Mouse (Mus musculus) adipocyte (in vitro differentiated cells): ENCODE results near the gene Med16.
A peak's percentile ranks its signal among the peaks of the same experiment; 100 is the strongest.

ENCODE experiments used
- DNase-seq: peaks from one replicate; pipeline ENCODE4 v3.0.0-alpha.2; 2016; ENCODE audit warnings: low spot score

Gene Med16

GRCm38 (mm10) chr10:79860079-79860911 is 48.4 kb downstream of the Med16 start:
- DNase-seq, result no peak

GRCm38 (mm10) chr10:79859116-79859515 is 49.6 kb downstream of the Med16 start:
- no peak for DNase-seq

DNA sequence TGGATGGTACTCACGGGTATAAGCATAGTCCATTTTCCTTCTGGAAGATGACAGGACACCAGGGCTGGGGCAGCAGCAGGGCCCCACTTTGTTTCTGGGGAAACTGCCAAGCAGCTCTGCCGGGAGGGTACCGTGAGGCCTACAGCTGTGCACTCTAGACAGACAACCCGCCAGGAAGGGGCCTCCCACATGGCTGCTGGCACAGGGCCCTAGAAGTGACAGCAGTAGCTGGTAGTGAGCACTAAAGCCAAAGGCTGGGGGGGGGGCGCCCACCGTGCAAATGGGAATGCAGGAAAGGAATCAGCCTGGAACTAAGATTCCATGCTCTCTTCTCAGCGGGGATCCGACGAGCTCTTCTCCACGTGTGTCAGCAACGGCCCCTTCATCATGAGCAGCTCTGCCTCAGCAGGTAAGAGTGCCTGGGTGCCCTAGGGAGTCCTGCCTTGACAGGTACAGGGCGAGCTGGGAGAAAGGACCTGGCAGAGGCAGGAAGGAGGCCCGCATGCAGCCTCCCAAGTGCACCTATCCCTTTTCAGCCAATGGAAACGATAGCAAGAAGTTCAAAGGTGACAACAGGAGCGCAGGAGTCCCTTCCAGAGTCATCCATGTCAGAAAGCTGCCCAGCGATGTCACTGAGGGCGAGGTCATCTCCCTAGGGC is 50.2 kb downstream of the Med16 start:
- DNase-seq, result peak; percentile 87

DNA sequence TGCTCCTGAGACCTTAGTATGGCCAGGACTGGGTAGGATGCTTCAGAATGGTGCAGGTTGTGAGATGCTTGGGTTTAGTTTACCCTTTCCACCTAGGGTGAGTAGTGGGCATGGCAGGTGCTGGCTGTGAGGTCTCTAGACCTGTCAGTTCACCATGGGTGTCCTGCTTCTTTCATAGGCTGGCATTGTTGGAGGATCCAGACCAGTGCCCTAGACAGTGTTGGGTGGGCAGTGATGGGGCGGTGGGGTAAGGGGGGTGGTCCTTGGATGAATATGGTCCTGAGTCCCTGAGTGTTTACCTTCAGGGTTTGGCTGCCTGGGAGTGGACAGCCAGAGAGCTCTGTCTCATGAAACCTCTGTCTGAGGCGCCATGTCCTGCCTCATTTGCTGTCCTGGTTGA is 50.8 kb downstream of the Med16 start:
- no peak for DNase-seq

GRCm38 (mm10) chr10:79857452-79857811 is 51.3 kb downstream of the Med16 start:
- peak; percentile 50 for DNase-seq

DNA sequence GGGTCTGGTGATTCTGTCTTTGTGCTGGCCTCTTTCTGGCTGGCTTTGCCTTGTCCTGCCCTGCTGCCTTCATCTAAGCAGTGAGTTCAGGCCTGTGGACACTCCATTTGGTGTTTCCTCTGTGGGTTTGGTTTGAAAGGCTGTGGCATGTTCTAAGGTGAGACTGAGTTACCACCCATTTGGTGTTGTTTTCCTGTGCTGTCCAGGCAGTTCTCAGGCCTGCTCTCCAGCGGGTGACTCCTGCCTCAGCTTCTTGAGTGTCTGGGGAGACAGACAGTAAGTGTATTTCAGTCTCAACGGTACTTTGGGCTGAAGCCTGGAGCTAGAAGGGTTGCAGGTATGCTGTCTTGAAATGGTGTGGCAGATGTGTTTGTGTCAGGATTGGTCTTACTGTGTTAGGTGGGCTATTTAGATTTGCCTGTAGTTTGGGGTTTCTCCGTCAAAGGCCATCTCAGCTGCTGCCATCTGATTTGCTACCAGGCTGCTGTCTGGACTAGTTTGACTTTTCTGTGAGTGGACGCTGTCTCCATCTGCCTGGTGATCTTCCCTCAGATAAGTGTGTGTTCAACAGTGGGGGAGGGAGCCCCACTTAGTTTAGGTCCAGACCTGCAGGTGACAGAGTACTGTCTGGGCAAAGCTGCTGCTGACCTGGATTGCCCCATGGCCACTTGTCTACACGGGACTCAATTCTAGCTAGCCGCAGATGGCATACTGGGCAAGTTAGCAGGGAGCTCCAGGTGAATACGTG is 51.8 kb downstream of the Med16 start:
- peak; percentile 51 for DNase-seq

GRCm38 (mm10) chr10:79856280-79856679 is 52.4 kb downstream of the Med16 start:
- DNase-seq, result no peak

GRCm38 (mm10) chr10:79855558-79856184 is 53.1 kb downstream of the Med16 start:
- DNase-seq, result peak; percentile 38

GRCm38 (mm10) chr10:79854801-79855541 is 53.8 kb downstream of the Med16 start:
- DNase-seq, result peak; percentile 64

- DNase-seq, result peak; percentile 100
Measured at GRCm38 (mm10) chr10:79853860-79854795, 54.6 kb downstream of the Med16 start, which contains the start of gene Ptbp1. Gene Ptbp1 (plus strand): TSS chr10:79854427.

DNA sequence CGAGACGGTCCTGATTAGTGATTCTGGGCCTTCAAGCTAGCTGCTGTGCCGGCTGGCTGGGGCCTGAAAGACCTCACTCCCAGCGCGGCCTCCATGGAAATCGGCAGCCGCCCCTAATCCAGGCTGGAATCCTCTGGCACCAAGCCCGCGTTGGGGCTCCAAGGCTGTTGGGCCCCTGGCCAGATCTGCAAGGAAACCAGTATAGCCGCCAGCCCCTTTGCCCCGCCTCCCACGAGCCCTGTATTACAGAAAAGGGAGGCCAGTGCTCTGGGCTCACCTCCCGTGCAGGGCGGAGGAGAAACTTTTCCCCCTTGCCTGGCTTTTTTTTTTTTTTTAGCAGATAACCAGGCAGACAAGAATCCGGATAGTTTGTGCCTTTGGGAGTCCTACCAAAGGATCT is 55.3 kb downstream of the Med16 start:
- peak; percentile 91 for DNase-seq

GRCm38 (mm10) chr10:79852827-79853226 is 55.9 kb downstream of the Med16 start:
- no peak for DNase-seq

DNA sequence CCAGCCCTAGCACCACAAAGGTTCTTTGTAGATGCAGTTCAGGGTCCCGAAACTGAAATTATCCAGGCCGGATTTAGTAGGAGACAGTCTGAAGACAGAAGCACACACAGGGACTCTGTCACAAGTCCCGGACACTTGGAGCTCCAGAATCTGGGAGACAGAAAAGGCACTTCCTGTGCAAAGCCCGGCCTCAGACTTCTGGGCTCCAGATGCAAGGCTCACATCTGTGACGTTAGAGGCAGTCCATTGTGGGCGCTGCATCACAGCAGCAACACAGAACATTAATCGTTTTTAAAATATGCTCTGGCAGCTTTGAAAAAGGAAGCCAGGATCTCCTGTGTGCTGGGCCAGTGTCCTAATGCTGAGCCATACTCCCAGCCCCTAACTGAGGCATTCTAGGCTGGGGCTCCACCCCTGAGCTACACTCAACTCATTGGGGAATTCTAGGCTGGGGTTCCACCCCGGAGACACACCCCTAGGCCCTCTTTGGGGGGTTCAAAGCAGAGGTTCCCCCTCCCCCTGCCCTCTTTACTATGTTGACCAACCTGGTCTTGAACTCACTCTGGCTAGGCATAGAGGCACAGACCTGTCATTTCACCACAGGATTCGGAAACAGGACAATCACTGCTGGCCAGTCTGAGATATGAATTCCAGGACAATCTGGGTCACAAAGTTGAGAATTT is 56.5 kb downstream of the Med16 start:
- DNase-seq, result no peak

- no peak for DNase-seq
Measured at GRCm38 (mm10) chr10:79851653-79852052, 57.1 kb downstream of the Med16 start.

GRCm38 (mm10) chr10:79849941-79850628 is 58.6 kb downstream of the Med16 start:
- no peak for DNase-seq

- no peak for DNase-seq
Measured at GRCm38 (mm10) chr10:79846553-79846952, 62.2 kb downstream of the Med16 start.
